Mouse (Mus musculus): ENCODE measurements at regions not wholly inside any gene's neighbourhood (a gene's known extent, or its start where the extent isn't known, plus 50 kb on each side); places are given as distances from the start of the nearest gene placed in this dataset.

DNA sequence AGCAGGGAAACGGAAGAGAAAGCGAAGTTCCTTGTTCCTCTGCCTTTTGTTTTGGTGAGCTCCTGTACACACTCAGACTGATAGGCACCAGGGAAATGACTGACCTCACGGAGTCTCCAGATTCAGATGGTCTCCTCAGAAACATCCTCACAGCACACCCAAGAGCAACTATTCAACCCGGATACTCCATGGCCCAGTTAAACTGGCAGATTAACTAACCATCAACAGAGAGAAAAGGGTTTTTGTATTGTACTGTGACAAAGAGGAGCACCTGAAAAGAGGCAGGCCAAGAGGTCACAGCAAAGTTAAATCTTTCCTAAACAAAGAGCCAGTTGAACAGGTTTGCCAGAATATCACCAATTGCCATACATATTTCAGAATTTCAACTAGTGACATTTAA, 177.6 kb upstream of the Msl3l2 start:
- H3K4me1 ChIP-seq (ENCODE audit: insufficient read depth): no peaks in the 10 kb centered on the region
- no peaks in the 10 kb centered on the region for H3K9me3 ChIP-seq (ENCODE audit: low read length)
- WGBS (ENCODE audit: insufficient replicate concordance): 77% methylated on average over 4 of the region's 4 CpGs
- no peaks in the 10 kb centered on the region for H3K36me3 ChIP-seq (replicated peaks; ENCODE audit: insufficient read depth, low read length)
- ATAC-seq (no peak), DNase-seq (no peak)
- TF ChIP-seq EP300 (IDR thresholded peaks at IDR 0.05; ENCODE audit: low read depth): no peak
- H3K4me3 ChIP-seq (ENCODE audit: low read depth, low read length): no peak overlapping the region
- H3K27ac ChIP-seq (ENCODE audit: low read depth): no peak overlapping the region
- no peak overlapping the region for H3K4me2 ChIP-seq (ENCODE audit: low read depth, low read length)
- H3K27me3 ChIP-seq (ENCODE audit: insufficient read depth, low read length): no peaks in the 10 kb centered on the region
- no peak overlapping the region for H3K9ac ChIP-seq (replicated peaks)

DNA sequence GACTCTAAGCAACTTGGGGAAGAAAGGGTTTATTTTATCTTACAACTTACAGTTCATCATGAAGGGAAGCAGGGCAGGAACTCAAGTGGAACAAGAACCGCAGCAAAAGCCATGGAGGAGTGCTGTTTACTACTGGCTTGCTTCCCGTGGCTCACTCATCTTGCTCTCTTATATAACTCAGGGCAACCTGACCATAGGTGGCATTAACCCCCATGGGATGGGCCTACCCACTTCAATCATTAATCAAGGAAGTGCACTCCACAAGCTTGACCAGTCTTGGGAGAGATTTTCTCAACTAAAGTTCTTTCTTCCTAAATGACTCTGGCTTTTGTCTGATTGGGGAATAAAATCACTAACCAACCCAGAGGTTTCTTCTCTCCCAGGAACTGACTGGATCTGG, 172.7 kb upstream of the Msl3l2 start:
- ATAC-seq (no peak), DNase-seq (no peak)
- H3K4me3 ChIP-seq (ENCODE audit: low read depth, low read length): no peak overlapping the region

DNA sequence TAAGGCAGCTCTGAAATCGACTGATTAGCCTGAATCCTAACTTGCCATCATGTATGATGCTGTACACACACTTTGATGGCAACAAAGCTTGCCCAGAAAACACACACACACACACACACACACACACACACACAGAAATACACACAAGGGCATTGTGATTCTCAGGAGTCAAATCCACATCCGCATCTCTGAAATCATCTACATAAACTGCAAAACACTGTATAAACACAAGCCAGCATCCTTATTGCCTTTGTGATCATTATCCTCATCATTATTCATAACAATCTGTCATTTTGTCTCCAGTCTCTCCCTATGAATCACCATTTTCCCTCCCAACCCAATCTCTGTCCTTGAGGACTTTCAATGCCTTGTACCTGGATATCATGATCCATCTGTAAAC, 171.3 kb upstream of the Msl3l2 start:
- Histone ChIP-seq H3K9ac (replicated peaks) (no peak overlapping the region), H3K9me3 (ENCODE audit: low read length) (no peaks in the 10 kb centered on the region), H3K27me3 (ENCODE audit: insufficient read depth, low read length) (no peaks in the 10 kb centered on the region), H3K27ac (ENCODE audit: low read depth) (no peak overlapping the region), H3K36me3 (replicated peaks; ENCODE audit: insufficient read depth, low read length) (no peaks in the 10 kb centered on the region), H3K4me1 (ENCODE audit: insufficient read depth) (no peaks in the 10 kb centered on the region), H3K4me3 (ENCODE audit: low read depth, low read length) (no peak overlapping the region), H3K4me2 (ENCODE audit: low read depth, low read length) (no peak overlapping the region)
- ATAC-seq (no peak), DNase-seq (no peak)
- TF ChIP-seq EP300 (IDR thresholded peaks at IDR 0.05; ENCODE audit: low read depth) (no peak), CTCF (IDR thresholded peaks at IDR 0.05; ENCODE audit: low read depth) (no peak)
- 63% methylated on average over 2 of the region's 2 CpGs for WGBS (ENCODE audit: insufficient replicate concordance)

More for the DNA sequence above, 172.7 kb upstream of the Msl3l2 start:
- TF ChIP-seq CTCF (IDR thresholded peaks at IDR 0.05; ENCODE audit: low read depth) (no peak), EP300 (IDR thresholded peaks at IDR 0.05; ENCODE audit: low read depth) (no peak)
- 53% methylated on average over 2 of the region's 2 CpGs for WGBS (ENCODE audit: insufficient replicate concordance)
- no peak overlapping the region for H3K27ac ChIP-seq (ENCODE audit: low read depth)
- no peaks in the 10 kb centered on the region for H3K9me3 ChIP-seq (ENCODE audit: low read length)
- no peaks in the 10 kb centered on the region for H3K27me3 ChIP-seq (ENCODE audit: insufficient read depth, low read length)
- no peak overlapping the region for H3K4me2 ChIP-seq (ENCODE audit: low read depth, low read length)
- H3K9ac ChIP-seq (replicated peaks): no peak overlapping the region
- H3K4me1 ChIP-seq (ENCODE audit: insufficient read depth): no peaks in the 10 kb centered on the region
- no peaks in the 10 kb centered on the region for H3K36me3 ChIP-seq (replicated peaks; ENCODE audit: insufficient read depth, low read length)

DNA sequence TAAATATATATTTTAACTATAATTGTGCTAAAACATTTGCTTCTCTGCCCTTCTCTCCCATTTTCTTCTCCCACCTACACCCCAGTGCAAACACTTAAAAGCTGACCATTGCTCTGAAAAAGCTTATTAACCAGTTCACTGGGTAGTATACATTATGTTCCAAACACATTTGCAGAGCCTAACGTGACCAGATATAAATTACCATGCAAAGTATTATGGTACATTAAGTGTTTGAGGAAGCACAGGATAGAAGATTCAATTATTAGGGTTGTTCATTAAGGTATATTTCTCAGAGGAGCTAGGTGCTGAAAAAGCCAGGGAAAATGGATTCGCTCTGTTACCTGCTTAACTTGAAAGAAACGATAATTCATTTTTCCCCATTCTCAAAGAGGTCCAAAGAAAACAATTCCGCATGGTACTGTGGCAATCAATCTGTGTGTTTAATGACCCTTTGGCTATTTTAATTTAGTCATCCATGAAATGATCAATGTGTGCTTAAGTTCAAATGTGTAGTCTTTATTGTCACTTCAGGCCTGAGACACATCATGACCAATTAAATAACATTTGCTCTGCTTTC, 144.0 kb upstream of the Msl3l2 start:
- Histone ChIP-seq H3K4me1 (ENCODE audit: insufficient read depth) (no peaks in the 10 kb centered on the region), H3K9me3 (ENCODE audit: low read length) (no peaks in the 10 kb centered on the region), H3K4me2 (ENCODE audit: low read depth, low read length) (no peak overlapping the region), H3K9ac (replicated peaks) (no peak overlapping the region), H3K27ac (ENCODE audit: low read depth) (no peak overlapping the region), H3K27me3 (ENCODE audit: insufficient read depth, low read length) (no peaks in the 10 kb centered on the region), H3K4me3 (ENCODE audit: low read depth, low read length) (no peak overlapping the region), H3K36me3 (replicated peaks; ENCODE audit: insufficient read depth, low read length) (no peaks in the 10 kb centered on the region)
- DNase-seq (no peak), ATAC-seq (no peak)
- TF ChIP-seq CTCF (IDR thresholded peaks at IDR 0.05; ENCODE audit: low read depth) (no peak), EP300 (IDR thresholded peaks at IDR 0.05; ENCODE audit: low read depth) (no peak)
- WGBS (ENCODE audit: insufficient replicate concordance): 79% methylated on average over 4 of the region's 4 CpGs

All from liver, postnatal 0 days (tissue).